Mouse (Mus musculus) embryonic facial prominence, embryonic 13.5 days (tissue): ENCODE measurements around the gene Scyl3. TPM values are rescaled to one million over a fixed set of nuclear protein-coding genes. Genes with fewer than 3 reads are reported as not detected.
A peak's percentile ranks its signal among the peaks of the same experiment; 100 is the strongest.

ENCODE experiments used
- ATAC-seq: fragments of 200-750 bp; cut with Nextera tagmentation; 2 replicates; pipeline ENCODE4 v1.8.0; 2017; ENCODE audit warnings: low read depth; ENCODE audit not compliant: insufficient number of reproducible peaks, insufficient read depth, low FRiP score, low TSS enrichment
- H3K27ac ChIP-seq: fragments of 300-500 bp; sonication (generic); 2 replicates; pipeline ENCODE4 v1.5.1; 2015; ENCODE audit warnings: moderate library complexity, mild to moderate bottlenecking, inconsistent platforms
- H3K27me3 ChIP-seq: fragments of 300-500 bp; sonication (generic); 2 replicates; pipeline ENCODE4 v1.6.1; 2015; ENCODE audit warnings: mild to moderate bottlenecking, inconsistent platforms
- H3K36me3 ChIP-seq: fragments of 300-500 bp; sonication (generic); 2 replicates; pipeline ENCODE4 v1.6.1; 2015; ENCODE audit warnings: mild to moderate bottlenecking, inconsistent platforms
- H3K4me1 ChIP-seq: fragments of 300-500 bp; sonication (generic); 2 replicates; pipeline ENCODE4 v1.6.1; 2015; ENCODE audit warnings: inconsistent platforms
- H3K4me2 ChIP-seq: fragments of 300-500 bp; sonication (generic); 2 replicates; pipeline ENCODE4 v1.6.1; 2015; ENCODE audit warnings: moderate library complexity, mild to moderate bottlenecking, inconsistent platforms
- H3K4me3 ChIP-seq: fragments of 300-500 bp; sonication (generic); 2 replicates; pipeline ENCODE4 v1.5.1; 2015; ENCODE audit warnings: mild to moderate bottlenecking, inconsistent platforms
- H3K9ac ChIP-seq: fragments of 300-500 bp; sonication (generic); 2 replicates; pipeline ENCODE4 v1.6.1; 2015; ENCODE audit warnings: mild to moderate bottlenecking, inconsistent platforms
- H3K9me3 ChIP-seq: fragments of 300-500 bp; sonication (generic); 2 replicates; pipeline ENCODE4 v1.6.1; 2016; ENCODE audit warnings: inconsistent platforms
- WGBS: fragments of 180-500 bp; shearing (Covaris S2); methylation state at CpG from one replicate; pipeline ENCODE4 v1.1.7; 2015; ENCODE audit warnings: mixed read lengths; 5-methylcytosine and 5-hydroxymethylcytosine counted together
- polyA plus RNA-seq: library from polyadenylated mRNA; unstranded; fragments of >200 nt; fragmentation: Nextera tagmentation; extraction: Ambion mirVana; gene quantifications from 2 replicates; pipeline ENCODE4 v1.2.1, GENCODE M21; 2015

Scyl3 gene
- polyA plus RNA-seq, 1 experiment from 2014 or later, result 20.4 TPM

DNA sequence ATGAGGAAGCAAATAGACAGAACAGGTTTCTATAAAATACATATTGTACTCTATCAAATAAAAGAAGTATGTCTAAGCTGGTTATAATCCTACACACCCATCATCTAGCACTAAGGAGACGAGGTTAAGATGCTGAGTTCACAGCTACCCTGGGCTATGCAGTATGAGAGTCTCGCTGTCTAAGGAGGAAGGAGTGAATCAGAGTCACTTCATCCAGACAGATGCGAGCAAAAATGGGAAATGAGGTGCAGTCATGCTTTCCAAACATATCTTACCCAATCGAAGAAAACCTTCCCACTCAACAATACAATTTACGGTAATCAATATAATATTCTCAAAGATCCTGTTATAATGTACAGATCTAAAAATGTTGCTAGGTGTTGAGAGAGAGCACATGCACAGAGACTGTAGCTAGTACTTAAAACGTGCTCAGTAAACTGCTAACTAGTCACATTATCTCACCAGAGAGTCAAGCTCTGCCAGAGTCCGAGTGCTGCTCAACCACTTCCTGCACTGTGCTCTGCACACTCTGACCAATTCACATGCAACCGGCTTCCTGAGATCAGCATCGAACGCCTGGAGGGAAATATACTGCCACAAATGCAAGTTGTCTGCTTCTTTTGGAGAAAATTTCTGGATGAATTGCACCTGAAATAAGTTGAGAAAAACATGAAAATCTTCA is 35.2 kb downstream of the Scyl3 start:
- H3K9me3 ChIP-seq, result no peaks in the 10 kb centered on the region
- H3K4me2 ChIP-seq, result no peak overlapping the region
- no peak for ATAC-seq
- 86% methylated on average over 10 of the region's 10 CpGs for WGBS
- no peaks in the 10 kb centered on the region for H3K4me1 ChIP-seq
- no peak overlapping the region for H3K9ac ChIP-seq
- no peak overlapping the region for H3K4me3 ChIP-seq
- peaks cover 48% of the 10 kb centered on the region for H3K36me3 ChIP-seq
- no peaks in the 10 kb centered on the region for H3K27me3 ChIP-seq
- H3K27ac ChIP-seq, result no peak overlapping the region

GRCm38 (mm10) chr1:163974471-163974870 is 45.6 kb downstream of the Scyl3 start:
- Histone ChIP-seq H3K9ac (no peak overlapping the region), H3K4me1 (no peaks in the 10 kb centered on the region), H3K27me3 (no peaks in the 10 kb centered on the region), H3K4me3 (no peak overlapping the region), H3K36me3 (peaks cover 32% of the 10 kb centered on the region), H3K9me3 (no peaks in the 10 kb centered on the region), H3K4me2 (no peak overlapping the region), H3K27ac (no peak overlapping the region)
- 87% methylated on average over 1 of the region's 1 CpGs for WGBS
- ATAC-seq, result no peak

GRCm38 (mm10) chr1:163975088-163975487 is 46.2 kb downstream of the Scyl3 start:
- WGBS, result 95% methylated on average over 2 of the region's 2 CpGs
- H3K36me3 ChIP-seq, result peaks cover 32% of the 10 kb centered on the region

DNA sequence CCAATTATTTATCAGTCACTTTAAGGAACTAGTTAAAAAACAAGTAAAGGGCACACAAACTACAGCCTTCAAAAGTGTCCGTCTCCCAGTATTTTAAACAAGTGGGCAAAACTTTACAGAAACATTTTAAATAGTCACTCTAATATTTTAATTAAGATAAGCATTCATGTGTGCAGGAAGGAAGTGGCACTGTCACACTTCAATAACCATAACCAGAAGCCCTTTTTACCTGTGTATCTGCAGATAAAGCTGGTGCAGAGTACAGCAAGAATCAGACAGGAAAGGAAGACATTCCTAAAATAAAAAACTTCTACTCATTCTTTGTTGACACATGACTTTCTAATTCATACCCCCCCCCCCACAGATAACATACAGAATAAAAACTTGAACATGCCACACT is 47.6 kb downstream of the Scyl3 start:
- H3K27me3 ChIP-seq, result no peaks in the 10 kb centered on the region
- no peaks in the 10 kb centered on the region for H3K4me1 ChIP-seq
- H3K4me3 ChIP-seq, result no peak overlapping the region
- no peak overlapping the region for H3K4me2 ChIP-seq
- no peak overlapping the region for H3K9ac ChIP-seq
- no peak for ATAC-seq
- no peaks in the 10 kb centered on the region for H3K9me3 ChIP-seq
- peaks cover 36% of the 10 kb centered on the region for H3K36me3 ChIP-seq
- no peak overlapping the region for H3K27ac ChIP-seq
- 90% methylated on average over 1 of the region's 1 CpGs for whole genome bisulfite sequencing

More at GRCm38 (mm10) chr1:163975088-163975487, 46.2 kb downstream of the Scyl3 start:
- Histone ChIP-seq H3K27me3 (no peaks in the 10 kb centered on the region), H3K9ac (no peak overlapping the region), H3K4me2 (no peak overlapping the region), H3K4me1 (no peaks in the 10 kb centered on the region), H3K27ac (no peak overlapping the region), H3K4me3 (no peak overlapping the region), H3K9me3 (no peaks in the 10 kb centered on the region)
- no peak for ATAC-seq

- 86% methylated on average over 4 of the region's 4 CpGs for WGBS
- Histone ChIP-seq H3K36me3 (peaks cover 6% of the 10 kb centered on the region; the same call in 1 of the 2 replicates), H3K4me1 (peaks cover 5% of the 10 kb centered on the region; the same call in 1 of the 2 replicates), H3K9me3 (no peaks in the 10 kb centered on the region), H3K9ac (no peak overlapping the region), H3K4me2 (no peak overlapping the region), H3K27me3 (no peaks in the 10 kb centered on the region), H3K27ac (no peak overlapping the region), H3K4me3 (no peak overlapping the region)
- no peak for ATAC-seq
These were observed 63.5 kb downstream of the Scyl3 start for GRCm38 (mm10) chr1:163992371-163992770.

DNA sequence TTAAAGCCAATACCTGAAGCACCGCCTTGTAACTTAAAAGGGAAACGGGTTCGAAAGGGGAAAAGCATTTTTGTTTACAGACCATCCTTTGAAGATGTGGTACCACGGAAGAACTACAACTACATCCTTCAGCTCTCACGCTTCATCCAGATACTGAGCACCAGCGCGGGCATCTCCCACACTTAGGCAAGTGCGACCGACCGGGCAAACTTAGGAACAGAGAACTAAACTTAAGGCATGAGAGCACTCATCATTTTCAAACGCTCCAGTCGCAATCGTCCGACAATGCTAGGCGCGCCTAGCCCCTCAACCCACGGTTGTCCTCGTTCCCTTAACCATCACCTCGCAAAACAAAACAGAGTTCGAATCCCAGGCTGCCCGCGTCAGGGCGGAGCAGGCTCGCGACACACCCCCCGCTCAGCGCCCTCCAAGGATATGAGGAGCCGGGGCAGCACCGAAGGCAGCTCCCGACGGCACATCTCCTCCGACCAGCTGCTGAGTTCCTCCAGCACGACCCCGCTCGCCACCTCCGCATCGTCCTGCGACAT is 65.3 kb downstream of the Scyl3 start:
- H3K4me3 ChIP-seq, result peak overlapping the region; percentile 79
- H3K27ac ChIP-seq, result peak overlapping the region; percentile 86
- H3K4me2 ChIP-seq, result peak overlapping the region; percentile 78
- H3K4me1 ChIP-seq, result peaks cover 5% of the 10 kb centered on the region; the same call in 1 of the 2 replicates
- H3K9ac ChIP-seq, result peak overlapping the region; percentile 84
- H3K9me3 ChIP-seq, result no peaks in the 10 kb centered on the region
- no peaks in the 10 kb centered on the region for H3K27me3 ChIP-seq
- H3K36me3 ChIP-seq, result no peaks in the 10 kb centered on the region
- ATAC-seq, result peak; percentile 48; the same call in 1 of the 2 replicates
- WGBS, result 1% methylated on average over 38 of the region's 38 CpGs

DNA sequence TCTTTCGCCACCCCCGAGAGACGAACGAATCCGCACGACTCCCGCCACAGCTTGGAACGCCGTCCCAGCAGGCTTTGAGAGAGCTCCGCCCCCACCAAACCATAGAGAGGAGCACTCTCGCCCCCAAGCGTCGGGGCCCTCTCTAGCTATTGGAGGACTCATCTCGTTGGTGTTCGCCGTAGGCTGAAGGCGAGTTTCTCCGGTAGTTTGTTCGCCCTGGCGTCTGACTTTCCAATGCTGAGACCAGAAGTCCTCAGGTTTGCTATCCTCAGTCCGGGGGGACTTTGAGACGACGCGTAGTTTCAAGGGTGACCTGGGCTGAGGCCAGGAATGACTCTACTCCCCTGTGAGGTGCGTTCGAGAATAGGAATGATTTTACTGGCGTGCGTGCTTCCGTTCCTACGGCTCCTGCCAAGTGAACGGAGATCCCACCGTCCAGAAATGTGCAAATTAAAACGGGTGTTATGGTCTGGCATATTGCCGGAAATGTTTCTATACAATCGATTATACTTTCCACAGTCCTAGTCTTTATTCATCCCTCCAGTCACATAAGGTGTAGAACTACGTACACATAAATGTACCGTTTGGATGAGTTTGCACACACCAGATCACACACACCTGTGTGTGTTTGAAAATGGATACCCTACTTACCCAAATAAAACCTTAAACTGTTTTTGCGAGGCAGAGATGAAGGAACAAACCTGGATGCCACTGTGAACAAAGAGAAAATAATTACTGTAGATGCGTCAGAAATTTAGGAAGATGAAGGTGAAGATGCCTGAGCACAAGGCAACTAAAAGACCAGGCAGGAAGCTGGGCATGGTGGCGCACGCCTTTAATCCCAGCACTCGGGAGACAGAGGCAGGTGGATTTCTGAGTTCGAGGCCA is 66.1 kb downstream of the Scyl3 start, which contains the start of the genes BC055324 and Mettl18:
TSS of gene BC055324 (minus strand) at position 76 of the 888 bp plus-strand sequence.
TSS of gene Mettl18 (plus strand) at position 169 of the 888 bp plus-strand sequence.
- Histone ChIP-seq H3K9me3 (no peaks in the 10 kb centered on the region), H3K36me3 (no peaks in the 10 kb centered on the region), H3K9ac (peak within 1 kb of the TSS; percentile 84), H3K27ac (peak within 1 kb of the TSS; percentile 86), H3K27me3 (no peaks in the 10 kb centered on the region), H3K4me3 (peak within 1 kb of the TSS; percentile 79), H3K4me1 (peaks cover 5% of the 10 kb centered on the region; the same call in 1 of the 2 replicates), H3K4me2 (peak within 1 kb of the TSS; percentile 78)
- ATAC-seq, result peak; percentile 91
- WGBS, result 3% methylated on average over 43 of the region's 43 CpGs

- Histone ChIP-seq H3K36me3 (no peaks in the 10 kb centered on the region), H3K9ac (peak overlapping the region; percentile 84; the same call in 1 of the 2 replicates), H3K27ac (no peak overlapping the region), H3K4me1 (peaks cover 5% of the 10 kb centered on the region; the same call in 1 of the 2 replicates), H3K27me3 (no peaks in the 10 kb centered on the region), H3K4me3 (peak overlapping the region; percentile 79), H3K9me3 (no peaks in the 10 kb centered on the region), H3K4me2 (peak overlapping the region; percentile 78)
- WGBS, result 67% methylated on average over 2 of the region's 2 CpGs
- ATAC-seq, result no peak
These were observed 66.7 kb downstream of the Scyl3 start for GRCm38 (mm10) chr1:163995609-163995913.

GRCm38 (mm10) chr1:164001831-164002452 is 73.0 kb downstream of the Scyl3 start:
- Histone ChIP-seq H3K27ac (no peak overlapping the region), H3K4me3 (no peak overlapping the region), H3K9me3 (no peaks in the 10 kb centered on the region), H3K36me3 (no peaks in the 10 kb centered on the region), H3K4me1 (no peaks in the 10 kb centered on the region), H3K27me3 (no peaks in the 10 kb centered on the region), H3K9ac (no peak overlapping the region), H3K4me2 (no peak overlapping the region)
- no peak for ATAC-seq
- 61% methylated on average over 6 of the region's 6 CpGs for WGBS

DNA sequence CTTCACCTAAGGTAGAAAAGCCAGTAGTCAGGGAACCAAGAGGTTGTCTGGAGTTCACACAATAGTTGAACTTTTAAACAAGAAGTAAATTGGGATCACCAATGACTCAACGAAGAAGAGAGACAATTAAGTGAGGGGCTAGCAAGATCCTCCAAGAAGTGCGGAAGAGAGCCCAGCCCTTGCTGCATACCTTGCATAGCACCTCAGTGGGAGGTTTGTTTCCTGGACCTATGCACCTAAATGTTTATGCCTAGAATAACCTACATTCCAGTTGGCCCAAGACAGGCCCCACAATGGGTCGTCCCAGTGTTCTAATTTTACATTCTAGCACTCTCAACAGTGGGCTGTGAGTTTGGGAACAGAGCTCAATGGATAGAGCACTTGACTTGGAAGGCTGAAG is 75.4 kb downstream of the Scyl3 start:
- Histone ChIP-seq H3K4me1 (no peaks in the 10 kb centered on the region), H3K27me3 (no peaks in the 10 kb centered on the region), H3K4me2 (no peak overlapping the region), H3K27ac (no peak overlapping the region), H3K36me3 (no peaks in the 10 kb centered on the region), H3K9me3 (no peaks in the 10 kb centered on the region), H3K9ac (no peak overlapping the region), H3K4me3 (no peak overlapping the region)
- 81% methylated on average over 3 of the region's 3 CpGs for WGBS
- no peak for ATAC-seq
